Comparison of ENCODE assay signal across 1 mouse cellular context in genomic region chr13:13423301-13423700, GRCm38 (mm10). TPM values are rescaled to one million over a fixed set of nuclear protein-coding genes. Genes with fewer than 3 reads are reported as not detected.
"Had no signal": no experiment of that assay in that cellular context is flagged by ENCODE, and none has a peak within 500 bp of the region (broad histone marks: within the 10 kb centered on the region; RNA-seq: fewer than 3 reads in every experiment).

No protein-coding gene starts in this region.

RNA-seq across cellular contexts. Expression of gene Nid1, which starts 14.1 kb away (rescaled TPM):
- polyA plus RNA-seq: erythroblast, embryonic 14.5 days had no signal

RNA-seq across cellular contexts. Expression of gene Gpr137b, which starts 29.5 kb away (rescaled TPM):
- polyA plus RNA-seq: erythroblast, embryonic 14.5 days had no signal
